Mouse (Mus musculus): ENCODE data around the gene Ttll10.

Ttll10 gene

DNA sequence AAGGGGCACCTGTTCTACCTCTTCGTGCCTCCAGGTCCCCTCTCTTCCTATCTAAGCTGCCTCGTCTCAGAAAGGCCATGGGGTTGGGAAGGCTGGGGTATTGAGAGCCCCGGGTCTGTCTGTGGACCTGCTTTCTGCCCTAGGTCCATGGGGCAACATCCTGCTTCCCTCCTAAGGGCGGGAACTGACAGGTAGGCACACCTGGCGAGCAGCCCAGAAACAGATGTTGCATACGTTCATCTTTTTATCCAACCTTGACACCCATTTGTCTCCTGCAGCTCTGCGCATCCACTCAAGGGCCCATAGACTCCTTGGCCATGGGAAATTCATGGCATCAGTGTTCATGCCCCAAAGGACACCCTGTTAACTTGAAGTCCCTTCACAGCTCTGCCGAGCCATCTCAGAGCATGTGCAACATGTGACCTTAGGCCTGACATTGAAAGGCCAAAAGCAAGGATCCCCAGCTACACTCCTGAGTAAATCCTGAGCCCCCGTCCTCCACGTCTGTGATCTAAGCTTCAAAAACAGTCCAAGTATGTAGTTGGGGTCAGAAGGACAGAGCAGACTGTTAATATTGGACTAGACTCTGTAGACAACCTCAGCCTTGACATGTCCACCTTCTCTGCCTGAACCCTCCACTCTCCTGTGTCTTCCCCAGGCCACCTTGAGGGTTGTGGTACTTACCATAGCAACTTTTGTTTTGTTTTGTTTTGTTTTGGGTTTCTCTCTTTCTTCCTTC, 6.1 kb upstream of the Ttll10 start:
- DNase-seq = no peak

DNA sequence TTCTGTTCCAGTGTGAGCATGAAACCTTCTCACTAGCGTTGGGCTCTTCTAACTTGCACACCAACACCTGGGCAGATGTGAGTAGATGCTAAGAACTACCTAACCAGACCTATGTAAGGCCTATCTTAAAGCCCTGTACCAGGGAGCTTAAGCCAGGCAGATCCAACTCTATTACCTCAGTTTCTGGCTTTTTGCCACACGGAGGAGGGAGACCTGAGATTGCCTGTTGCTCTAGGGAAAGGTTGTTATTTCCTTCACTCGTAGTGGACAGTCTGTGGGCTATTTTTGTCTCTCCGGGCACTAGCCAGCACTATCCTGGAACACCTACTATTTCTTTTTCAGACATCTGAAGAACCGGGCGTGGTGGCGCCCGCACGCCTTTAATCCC, 5.3 kb upstream of the Ttll10 start:
- DNase-seq = peak in 1 of 2 experiments; percentile 16

DNA sequence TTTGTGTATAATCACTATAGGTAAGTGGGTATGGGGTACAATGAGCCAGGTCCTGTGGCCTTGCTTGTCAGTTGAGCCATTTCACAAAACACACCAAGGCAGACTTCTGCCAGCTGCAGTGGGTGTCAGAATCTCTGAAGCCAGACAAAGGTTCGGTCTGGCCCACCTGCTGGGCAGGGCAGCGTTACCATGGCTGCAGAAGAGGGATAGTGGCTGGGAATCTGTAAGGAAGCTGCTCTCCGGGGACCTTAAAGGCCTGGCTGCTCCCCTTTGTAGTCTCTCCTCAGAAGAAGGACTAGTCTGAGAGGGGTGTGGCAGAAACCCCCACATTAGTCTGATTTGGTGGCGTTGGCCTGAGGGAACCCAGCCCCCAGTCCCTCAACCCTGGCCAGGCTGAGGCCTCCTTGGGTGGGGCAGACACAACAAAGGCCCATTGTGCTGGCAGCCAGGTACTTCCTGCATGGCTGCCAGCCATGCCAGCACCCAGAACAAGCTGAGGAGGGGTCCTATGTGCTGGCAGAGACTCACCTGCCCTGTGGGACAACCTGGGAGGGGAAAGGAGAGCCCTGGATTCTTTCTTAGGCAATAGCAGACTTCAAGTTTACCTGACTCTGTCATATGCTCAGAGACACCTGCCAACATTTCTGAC, 4.8 kb upstream of the Ttll10 start:
- no peak for DNase-seq

DNA sequence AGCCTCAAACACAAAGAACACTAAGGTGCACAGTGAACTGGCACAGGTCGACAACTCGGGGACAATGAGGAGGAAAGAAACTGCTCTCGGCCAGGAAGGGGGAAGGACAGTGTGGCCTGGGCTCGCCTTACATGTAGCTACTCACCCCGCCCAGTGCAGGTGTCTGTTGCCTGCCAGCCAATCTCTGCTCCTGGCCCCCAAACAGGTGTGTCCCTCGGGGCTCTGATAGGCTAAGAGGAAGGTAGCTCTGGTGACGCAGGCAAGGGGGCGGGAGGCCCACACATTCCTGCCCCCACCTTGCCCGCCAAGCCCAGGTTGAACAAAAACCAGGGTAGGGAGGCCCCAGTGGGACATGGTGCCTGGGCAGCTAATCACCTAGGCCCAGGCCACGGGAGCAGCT, 499 bp upstream of the Ttll10 start:
- DNase-seq = no peak

DNA sequence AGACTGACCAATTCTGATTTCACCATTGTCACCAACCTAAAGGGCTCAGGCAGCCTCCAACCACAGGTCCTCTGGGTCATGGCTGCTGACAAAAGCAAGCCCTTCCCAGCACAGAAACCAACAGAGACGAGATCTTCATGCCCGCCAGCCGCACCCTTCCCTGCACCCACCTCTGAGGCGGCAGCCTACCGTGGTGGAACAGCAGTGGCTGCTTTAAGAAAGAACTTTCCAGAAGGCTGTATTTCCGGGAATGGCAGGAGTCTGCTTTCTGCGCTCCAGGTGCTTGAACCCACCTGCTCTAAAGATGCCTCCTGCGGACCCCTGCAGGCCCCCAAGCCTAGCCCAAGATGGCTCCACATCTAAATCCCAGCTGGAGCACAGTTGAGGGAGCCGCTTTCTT, 388 bp downstream of the Ttll10 start:
- no peak for DNase-seq

DNA sequence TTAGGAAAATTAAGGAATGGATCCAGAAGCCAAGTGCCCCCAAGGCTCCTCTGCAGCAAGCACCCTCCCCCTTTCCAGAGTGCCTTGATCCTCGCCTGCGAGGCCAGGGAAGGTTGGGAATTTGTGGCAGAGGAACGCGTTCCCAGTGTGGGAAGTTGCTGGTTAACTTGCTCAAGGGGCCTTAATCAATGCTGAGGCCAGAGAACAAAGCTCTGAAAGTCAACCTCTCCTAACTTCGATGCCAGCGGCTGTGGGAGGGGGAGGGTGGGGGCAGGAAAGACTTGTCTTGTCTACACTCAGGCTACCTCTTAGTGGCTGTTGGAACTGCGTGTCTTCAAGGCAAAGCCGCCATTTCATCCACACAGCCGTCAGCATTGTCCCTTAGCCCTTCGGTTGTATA, 1.5 kb downstream of the Ttll10 start:
- no peak for DNase-seq

DNA sequence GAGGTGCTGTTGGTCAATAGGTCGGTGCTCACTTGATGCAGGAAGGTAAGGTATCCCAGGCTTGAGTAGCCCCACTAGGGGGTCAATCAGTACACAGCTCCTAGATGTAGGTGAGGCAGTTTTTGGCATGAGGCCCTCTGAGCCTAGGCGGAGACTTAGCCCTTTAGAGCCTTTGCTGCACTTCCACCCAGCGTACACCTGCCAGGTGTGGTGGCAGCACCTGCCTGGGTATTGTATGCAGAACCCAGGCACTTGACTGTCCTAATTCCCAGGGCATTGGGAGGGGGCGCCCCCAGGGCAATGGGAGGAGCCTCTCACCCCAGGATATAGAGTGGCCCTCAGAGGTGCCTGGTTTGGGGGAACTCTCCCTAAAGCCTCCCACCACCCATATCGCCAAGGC, 4.0 kb downstream of the Ttll10 start:
- DNase-seq = no peak

DNA sequence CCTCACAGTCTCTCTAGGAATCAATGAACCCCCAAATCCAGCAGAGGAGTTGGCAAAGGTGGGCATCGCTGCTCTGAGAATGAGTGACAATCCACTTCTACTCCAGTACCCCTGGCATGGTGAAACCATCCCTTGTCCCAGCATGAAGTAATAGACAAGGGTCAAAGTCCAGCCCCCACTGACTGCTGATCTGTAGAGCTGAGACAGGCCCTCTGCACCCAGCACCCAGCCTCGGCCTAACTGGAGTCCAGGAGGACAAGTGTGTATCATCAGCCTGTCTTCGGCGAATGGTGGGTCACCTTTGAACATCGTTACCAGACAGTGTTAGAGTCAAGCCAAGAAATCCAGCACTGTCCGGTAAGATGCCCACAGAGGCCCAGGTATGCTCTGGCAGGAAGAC, 4.6 kb downstream of the Ttll10 start:
- no peak for DNase-seq

DNA sequence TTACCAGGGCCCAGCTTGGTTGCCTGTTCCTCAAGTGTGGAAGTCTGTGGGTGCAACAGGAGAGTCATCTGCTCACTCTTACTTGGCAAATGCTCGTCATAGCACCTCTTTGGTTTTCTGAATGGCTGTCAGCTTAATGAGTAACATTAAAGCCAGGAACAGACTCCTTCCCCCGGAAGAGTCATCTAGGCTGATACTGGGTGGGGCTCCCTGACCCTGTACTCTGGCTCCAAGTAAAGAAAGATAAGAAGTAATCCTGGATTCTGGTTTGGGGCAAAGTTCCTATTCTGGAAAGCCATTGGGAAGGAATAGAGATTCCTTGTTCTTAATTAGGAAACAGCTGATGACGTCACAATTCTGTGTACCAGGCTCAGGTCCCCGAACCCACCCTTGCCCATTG, 5.1 kb downstream of the Ttll10 start:
- no peak for DNase-seq

DNA sequence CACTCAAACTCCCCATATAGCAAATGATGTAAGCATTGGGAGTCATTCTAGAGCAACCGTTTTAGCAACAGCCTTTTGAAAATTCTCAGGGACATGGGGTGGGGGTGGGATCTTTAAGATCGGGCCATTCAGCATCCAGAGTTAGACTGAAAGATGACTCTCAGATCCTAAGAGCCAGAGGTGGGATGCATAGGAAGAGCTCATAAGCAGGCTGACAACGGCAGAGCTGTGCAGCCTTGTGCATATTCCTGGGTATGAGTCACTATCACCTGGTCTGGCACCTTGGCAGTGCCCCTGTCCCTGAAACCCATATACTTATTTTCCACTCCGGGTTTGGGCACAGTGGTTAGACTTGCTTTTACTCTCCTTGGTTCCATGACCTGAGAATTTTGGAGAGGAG, 6.1 kb downstream of the Ttll10 start:
- no peak for DNase-seq

DNA sequence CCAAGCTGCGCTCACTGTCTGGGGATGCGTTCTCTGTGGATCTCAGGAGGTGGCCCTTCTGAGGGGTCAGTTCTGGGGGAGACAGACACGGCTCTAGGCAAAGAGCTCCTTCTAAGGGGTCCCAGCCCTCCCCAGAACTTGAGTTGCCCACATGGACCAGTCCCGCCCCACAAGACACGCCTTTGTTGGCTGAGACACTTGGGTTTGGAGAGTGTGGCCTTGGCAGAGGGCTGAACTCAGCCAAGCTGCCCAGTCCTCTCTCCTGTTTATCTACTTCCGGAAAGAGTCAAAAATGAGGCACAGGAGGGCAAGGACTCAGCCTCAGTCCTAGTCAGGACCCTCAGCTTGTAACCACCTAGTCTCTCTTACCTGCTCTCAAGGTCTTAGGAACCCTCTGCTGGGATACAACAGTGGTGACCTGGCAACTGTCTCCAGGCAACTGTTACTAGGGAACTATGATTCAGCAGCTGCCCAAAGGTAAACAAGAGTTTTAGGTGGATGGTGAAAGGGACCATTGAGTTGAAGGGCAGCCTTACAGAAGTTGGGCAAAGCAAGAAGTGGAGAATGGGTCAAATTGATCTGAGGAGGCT, 8.7 kb downstream of the Ttll10 start:
- no peak for DNase-seq

DNA sequence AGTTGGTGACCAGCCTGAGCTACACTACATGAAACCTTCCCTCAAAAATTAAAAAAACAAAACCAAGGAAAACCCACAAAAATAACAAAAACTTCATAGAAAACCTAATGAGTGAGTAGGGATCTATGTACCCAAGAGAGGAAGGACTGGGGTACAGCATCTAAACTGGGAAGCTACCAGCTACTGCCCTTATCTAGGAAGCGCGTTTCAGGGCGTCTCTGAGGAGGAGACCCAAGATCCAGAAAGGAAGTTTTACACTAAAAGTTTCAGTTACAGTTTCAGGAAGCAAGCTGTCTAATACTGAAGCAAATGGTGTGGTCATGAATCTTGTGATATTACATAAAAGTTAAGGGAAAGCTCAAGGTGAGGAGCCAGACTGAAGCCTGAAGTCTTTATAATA, 9.4 kb downstream of the Ttll10 start:
- no peak for DNase-seq

DNA sequence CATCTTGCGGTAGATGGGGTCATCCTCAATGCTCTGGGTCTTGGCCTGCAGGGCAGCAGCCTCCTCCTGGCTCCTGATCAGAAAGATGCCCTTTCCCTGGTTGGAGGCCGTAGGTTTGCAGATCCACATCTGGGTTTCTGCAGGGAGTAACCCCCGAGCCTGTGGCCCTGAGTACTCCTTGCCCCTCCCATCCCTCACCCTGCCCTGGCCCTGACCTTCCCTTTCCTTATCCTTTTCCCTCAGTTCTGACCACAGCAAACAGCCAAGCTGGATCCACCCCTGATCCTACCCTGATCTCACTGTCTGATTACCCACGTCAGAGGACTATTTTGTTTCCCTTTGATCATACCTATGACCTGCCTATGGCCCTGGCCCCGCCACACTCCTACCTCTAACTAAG, 14.5 kb downstream of the Ttll10 start:
- DNase-seq = no peak

DNA sequence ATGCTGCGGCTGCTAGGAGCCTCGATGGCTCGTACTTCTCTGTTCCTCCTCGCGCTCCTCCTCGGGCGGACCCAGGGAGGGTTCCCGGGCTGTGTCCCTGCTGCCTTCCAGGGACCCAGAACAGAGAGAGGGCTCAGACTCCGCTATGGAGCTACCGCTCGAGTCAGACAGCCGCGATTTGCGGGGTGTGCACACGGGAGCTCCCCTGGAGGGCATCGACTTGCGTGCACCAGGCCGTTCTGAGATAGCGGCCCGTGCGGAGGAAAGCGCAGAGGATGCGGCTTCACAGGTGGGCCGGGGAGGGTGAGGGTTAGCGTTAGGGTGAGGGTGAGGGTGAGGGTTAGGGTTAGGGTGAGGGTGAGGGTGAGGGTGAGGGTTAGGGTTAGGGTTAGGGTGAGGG, 24.3 kb downstream of the Ttll10 start:
- DNase-seq = no peak

DNA sequence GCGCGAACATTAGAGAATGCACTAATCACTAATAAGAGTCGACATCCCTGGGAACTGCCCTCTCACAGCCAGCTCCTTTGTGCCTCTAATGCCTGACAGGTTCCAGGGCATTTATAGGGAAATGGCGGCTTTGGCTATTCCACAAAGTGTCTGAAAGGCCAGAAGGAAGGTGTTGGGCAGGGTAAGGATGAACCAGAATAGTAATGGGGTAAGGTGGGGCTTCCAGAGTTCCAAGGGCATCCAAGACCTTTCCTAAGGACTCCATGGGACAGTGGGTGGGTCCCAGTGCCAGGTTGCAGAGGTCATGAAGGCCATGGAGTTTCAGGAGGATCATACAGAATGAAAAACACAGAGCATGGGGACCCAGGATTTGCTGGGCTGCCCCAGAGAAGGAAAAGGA, 24.9 kb downstream of the Ttll10 start:
- DNase-seq = no peak

DNA sequence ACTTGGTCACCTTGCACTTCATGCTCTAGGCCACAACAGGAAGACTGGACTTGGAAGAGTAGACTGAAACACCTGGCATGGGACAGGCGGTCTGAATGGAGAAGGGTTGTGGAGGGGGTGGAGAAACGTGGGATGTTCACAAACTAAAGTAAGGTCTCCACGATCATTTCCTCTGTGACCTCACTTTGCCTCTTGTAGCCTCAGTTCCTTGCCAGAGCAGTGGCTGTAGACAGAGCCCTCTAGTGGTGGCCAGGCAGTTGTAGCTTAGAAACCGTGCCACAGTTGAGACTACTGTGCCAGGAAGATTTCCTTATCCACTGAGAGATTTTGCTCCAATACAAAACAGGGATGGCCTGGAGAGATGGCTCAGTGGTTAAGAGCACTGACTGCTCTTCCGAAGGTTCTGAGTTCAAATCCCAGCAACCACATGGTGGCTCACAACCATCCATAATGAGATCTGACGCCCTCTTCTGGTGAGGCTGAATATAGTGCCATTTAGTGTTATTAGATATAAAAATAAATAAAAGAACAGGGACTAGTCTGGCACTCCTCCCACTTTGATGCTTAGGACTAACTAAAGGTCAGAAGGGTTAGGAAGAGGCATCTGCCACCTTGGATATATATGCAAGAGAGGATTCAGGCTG, 25.6 kb downstream of the Ttll10 start:
- peak; percentile 67 to 74 for DNase-seq

DNA sequence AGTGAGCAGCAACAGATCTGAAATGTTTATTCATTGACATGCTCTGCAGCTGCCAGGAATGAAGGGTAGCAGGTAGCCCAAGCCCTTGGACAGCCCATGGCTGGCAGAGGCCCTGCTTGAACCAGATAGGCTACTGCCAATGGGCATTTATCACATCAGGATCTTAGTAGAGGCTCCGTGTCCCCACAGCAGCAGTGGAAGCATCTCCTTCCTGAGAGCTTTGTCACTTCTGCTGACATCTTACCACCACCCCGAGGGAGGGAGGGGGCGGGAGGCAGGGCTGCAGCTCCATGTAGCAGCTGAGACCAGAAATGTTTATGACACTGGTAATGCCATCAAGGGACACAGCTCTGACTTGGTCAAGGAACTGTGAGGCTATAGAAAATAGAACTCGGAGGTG, 26.4 kb downstream of the Ttll10 start:
- peak; percentile 25 to 38 for DNase-seq

DNA sequence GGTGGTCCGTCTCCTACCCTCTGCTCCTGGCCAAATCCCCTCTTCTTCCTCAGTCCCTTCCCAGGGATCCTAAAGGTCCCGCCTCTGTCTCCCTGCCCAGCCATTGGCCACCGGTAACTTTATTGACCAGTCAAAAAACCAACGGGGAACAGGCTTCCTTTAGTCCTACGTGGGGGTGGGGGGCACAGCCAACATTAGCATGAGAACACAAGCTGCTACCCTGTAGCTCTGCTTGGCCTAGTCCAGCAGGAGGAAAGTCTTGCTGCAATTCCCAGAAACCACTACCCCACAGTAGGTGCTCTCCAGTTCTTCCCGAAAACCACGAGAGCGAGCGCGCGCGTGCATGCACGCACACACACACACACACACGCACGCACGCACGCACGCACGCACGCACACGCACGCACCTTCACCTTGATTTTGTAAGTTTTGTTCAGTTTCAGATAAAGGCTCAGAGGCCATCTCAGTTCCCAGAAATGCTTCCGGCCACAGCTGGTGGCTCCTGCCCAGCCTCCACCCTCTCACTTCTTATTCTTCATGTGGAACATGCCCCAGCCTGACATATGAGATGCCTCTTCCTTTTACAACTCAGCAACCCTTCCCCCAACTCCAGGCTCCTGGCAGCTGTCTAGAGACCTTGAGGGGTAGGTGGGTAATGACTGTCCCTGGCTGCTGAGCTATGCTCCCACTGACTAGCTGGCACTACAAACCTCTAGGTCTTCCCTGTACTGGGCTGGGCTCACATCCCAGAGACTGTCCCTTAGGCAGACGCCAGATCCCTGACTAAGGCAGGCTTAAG, 27.4 kb downstream of the Ttll10 start:
- DNase-seq = peak; percentile 91 to 94

DNA sequence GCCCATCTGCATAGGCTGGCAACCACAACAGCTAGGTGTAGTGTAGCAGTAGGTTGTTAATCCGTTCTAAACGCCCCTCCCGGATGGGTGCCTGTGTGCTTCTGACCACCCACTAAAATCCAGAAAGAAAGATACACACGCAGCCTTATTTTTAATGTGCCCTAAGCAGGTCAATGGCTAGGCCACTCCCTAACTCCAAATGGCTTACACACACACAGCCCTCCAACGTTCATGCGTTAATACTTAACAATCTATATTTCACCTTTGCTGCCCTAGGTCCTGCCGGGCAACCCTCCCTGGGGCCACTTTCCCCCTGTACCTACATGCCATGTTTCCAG, 28.0 kb downstream of the Ttll10 start:
- DNase-seq = no peak

DNA sequence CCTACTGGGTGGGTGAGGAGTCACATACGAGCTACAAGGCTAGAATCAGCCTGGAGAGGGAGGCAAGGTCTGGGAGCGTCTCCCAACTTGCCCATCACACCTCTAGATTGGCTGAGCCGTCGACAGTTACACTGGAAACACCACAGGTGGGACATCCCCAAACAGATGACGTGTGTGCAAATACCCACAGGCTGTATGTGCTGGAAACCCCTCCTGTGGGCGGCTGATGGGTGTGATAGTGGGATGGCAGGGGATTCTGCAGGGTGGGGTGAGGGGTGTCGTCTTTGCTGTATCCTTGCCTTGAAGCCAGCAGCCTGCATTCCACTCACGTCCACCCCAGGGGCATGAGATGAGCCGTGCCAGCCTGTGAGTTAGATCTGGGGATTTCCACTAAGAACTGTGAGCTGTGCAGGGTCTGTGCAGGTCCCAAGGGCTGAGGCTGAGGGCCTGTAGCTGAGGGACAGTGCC, 28.5 kb downstream of the Ttll10 start:
- DNase-seq = peak; percentile 30 to 44

DNA sequence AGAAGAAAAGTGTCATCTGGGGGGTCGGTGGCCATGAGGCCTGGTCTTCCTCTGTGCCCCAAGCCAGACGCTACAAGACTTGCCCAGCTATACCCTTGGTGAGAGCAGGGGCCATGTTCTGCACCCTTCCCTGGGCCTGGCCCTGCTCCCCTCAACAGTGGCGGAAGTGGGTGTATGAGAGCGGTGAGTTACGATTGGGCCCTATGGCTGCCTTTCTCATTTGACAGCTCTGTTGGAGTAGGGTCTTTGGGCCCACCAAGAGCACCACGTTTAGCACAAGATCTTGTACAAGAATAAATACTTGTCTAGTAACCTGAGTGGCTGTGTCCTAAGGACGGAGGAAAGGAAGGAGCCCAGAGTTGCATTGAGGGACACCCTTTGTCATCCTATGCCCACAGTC, 30.6 kb downstream of the Ttll10 start:
- no peak for DNase-seq

DNA sequence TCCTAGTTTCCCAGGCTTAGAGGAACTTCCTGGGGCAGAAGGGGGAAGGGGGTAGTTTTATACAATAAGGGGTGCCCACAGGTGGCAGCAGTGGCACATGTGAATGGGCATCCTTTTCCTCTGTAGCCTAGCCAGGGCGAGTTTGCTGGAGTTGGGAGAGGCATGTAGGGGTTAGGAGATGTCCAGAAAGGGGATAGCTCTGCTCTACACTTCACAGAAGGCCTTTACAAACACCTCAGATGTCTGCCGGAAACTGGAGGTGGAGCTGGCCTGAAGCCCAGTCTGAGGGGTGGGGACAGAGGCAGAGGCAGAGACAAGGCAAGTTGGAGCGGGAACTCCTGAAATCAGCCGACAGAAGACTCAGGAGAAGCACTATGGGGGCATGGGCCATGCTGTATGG, 33.2 kb downstream of the Ttll10 start, which contains the start of gene Tnfrsf18:
TSS of gene Tnfrsf18 (plus strand) at position 152 of the 400 bp plus-strand sequence.
- DNase-seq = peak; percentile 33 to 35

DNA sequence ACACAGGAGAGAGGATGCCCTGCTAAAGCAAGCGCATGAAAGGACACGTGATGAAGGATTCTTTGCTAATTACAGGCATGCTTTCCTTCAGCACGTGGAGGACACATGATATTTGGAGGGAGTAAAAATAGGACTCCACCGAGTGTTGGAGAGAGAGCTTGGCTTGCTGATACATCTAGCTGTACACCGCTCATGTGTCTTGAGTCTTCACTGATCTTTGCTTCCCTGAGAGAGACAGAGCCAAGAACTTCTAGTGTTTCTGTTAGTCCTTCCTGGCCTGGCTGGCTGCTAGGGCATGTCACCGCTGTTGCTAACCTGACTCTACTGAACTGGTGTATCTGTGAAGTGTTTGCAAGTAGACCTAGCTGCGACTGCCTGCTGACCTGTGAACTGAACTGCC, 35.0 kb downstream of the Ttll10 start:
- DNase-seq = no peak
